Mouse (Mus musculus) erythroblast, embryonic 14.5 days (primary cell): ENCODE results near the gene Tkt.

Experiments used
- GATA1 ChIP-seq: IDR thresholded peaks from 2 replicates; pipeline ENCODE4 v1.6.1; 2012; ENCODE audit warnings: low read length, inconsistent platforms, mixed read lengths
- TAL1 ChIP-seq: IDR thresholded peaks from 3 replicates; pipeline ENCODE4 v1.6.1; 2012; ENCODE audit warnings: low read length, inconsistent platforms, mixed read lengths

- TF ChIP-seq GATA1 (no peak), TAL1 (no peak)
Observed at GRCm38 (mm10) chr14:30584497-30585251, 36.5 kb downstream of the Tkt start.
